Mouse (Mus musculus) MN1 (cell line): Measurements from ENCODE around the gene Prss48.

Experiments used
- DNase-seq: peaks from one replicate; pipeline ENCODE4 v3.0.0-alpha.2; 2016; ENCODE audit warnings: low spot score

Gene Prss48

DNA sequence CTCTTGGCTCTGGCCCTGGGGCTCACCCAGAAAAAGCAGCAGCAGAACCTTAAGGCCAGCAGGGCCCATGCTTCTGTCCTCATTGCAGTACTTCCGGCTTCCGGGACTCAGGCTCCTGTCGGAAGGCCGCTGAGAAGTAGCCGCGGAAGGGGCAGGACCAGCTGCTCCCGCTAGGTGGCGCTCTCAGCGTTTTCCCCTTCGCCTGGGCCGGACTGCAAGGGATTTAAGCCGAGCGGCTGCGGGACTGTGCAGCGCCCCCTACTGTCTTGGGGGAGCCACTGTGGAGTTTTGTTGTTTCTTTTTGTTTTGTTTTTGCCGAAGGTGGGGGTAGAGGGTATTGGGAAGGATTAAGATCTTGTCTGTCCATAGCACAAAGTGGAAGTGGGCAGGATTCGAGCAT lies at the start of gene Prss48:
Prss48 (minus strand) TSS at position 69 of the 400 bp plus-strand sequence.
- no peak for DNase-seq

DNA sequence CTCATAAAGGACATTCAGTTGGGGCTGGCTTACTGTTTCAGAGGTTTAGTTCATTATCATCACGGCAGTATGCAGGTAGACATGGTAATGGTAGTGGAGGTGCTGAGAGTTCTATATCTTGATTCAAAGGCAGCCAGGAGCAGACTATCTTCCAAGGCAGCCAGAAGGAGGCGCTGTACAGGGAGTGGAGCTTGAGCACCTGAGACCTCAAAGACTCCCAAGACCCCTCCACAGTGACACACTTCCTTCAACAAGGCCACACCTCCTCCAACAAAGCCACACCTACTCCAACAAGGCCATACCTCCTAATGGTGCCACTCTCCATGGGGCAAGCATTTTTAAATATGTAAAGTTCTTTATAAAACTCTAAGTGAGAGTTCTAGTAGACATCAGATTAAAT lies 46.8 kb upstream of the Prss48 start:
- DNase-seq: no peak

DNA sequence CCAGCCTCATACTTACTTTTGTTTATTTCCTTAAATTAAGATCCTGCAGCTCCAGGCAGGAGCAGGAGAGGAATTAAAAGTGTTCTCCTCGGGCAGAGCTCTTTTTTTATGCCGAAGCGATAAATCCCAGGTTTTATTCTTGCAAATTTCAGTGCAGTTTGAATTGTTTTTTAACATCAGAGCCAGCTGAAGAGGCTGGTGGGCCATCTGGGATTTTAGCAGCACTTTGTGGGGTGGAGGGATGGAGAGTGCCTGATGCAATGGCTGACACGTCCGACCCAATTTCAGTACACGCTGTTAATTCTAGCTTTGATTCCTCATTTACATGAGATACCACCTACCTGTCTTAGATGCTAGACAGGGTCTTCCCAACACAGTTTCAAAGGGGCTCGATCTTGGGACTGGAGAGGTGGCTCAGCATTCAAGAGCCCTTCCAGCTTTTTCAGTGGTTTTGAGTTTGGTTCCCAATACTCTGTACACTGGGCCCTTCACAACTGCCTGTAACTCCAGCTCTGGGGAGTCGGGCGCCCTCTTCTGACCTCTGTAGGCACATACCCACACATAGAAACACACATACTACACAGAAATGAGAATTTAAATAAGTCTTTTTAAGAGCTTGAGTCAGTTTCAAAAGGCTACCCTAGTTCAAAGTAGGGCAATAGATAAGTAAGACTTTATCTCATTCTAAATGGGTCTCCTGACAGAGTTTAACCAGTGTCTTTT lies 45.6 kb upstream of the Prss48 start:
- no peak for DNase-seq

GRCm38 (mm10) chr3:86040286-86041201 lies 38.3 kb upstream of the Prss48 start:
- no peak for DNase-seq

- no peak for DNase-seq
Measured at GRCm38 (mm10) chr3:86038648-86039047, 36.4 kb upstream of the Prss48 start.

GRCm38 (mm10) chr3:86037926-86038484 lies 35.7 kb upstream of the Prss48 start:
- no peak for DNase-seq

- DNase-seq: no peak
Measured at GRCm38 (mm10) chr3:86033455-86034090, 31.3 kb upstream of the Prss48 start.

DNA sequence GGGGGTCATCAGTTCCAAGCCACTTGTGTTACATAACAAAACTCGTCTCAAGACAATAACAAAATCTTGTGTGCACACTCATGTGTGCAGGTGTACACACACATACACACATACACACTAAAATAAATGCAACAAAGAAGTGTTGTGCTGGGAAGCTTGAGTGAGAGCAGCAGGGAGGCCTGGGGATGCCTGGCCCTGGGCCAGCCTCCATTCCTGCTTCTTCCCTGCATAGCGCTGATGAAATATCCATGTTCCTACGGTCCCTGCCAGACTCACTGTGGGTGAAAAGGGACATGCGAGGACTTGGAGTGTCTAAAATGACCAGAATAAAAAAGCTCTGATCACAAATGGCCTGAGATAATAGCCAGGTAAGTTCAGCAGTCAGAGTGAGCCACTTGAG lies 28.3 kb upstream of the Prss48 start:
- no peak for DNase-seq

GRCm38 (mm10) chr3:86028658-86029375 lies 26.5 kb upstream of the Prss48 start:
- DNase-seq: no peak

- DNase-seq: no peak
Measured at GRCm38 (mm10) chr3:86025341-86026137, 23.2 kb upstream of the Prss48 start.

- DNase-seq: no peak
Measured at GRCm38 (mm10) chr3:86024065-86024795, 21.9 kb upstream of the Prss48 start.

DNA sequence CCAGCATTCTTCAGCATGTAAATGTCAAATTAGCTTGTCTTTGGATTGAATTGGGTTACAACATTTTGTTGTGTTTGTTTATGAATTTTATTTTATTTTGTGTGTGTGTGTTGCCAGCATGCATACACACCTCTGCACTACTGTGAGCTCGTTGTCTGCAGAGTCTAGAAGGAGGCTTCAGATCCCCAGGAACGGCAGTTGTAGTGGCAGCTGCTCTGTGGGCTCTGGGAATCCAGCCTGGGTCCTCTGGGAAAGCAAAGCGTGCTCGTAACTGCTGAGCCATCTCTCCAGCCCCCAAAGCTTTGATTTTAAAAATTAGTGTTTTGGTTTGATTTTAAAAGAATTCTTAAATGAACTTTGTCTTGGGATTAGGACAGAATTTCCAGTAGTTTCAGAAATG lies 19.4 kb upstream of the Prss48 start:
- DNase-seq: no peak

DNA sequence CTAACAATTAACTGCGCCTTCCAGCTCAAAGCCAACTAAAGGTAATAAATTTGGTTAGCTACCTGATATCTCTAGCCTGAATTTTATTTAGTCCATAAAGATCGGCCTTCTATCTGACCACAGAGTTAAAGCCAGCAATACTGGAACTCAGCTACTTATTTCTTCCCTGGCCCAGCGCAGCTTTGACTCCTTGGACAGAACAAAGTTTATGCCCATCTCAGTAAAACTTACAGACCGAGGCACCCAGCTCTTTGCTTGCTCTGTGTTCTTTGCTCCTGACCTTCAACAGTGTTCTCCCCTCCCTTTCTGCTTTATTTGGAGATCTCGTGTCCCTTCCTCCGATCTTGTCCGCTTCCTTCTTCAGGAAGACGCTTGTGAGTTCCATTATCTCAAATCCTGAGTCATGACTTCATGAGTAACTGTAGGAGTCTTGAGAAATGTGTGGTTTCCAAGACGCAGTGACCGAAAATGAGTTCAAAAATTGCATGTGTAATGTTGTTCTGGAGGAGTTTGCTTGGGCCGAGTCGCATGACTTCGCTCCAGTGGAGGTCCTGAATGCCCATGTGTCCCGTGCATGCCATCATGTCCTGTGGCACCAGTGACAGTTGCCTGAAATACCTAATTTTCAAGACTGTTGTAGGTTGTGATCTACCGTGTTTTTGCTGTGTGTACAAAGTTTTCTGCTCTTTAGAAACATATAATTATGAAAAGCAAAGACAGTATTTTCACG lies 18.8 kb upstream of the Prss48 start:
- no peak for DNase-seq

- no peak for DNase-seq
Measured at GRCm38 (mm10) chr3:86017484-86017883, 15.2 kb upstream of the Prss48 start.

DNA sequence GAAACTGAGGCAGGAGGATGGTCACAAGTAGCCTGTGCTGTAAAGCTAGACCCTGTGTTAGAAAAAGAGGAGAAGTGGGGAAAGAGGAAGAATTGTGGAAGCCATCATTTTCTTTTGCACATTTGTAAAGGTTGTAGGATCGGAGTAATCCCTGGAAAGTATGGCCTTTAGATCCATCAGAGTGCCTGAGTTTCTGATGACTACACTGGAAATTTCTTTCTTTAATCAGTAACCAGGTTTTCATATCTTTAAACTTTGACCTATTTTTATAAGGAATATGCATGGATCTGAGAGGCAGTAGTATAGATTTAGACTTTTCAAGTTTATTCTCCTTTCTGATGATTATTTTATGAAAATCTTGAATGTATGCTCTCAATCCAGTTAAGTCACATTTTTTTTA lies 14.7 kb upstream of the Prss48 start:
- DNase-seq: no peak

- no peak for DNase-seq
Measured at GRCm38 (mm10) chr3:86013837-86014236, 11.5 kb upstream of the Prss48 start.

GRCm38 (mm10) chr3:86011833-86012232 lies 9.5 kb upstream of the Prss48 start:
- DNase-seq: no peak

GRCm38 (mm10) chr3:86011373-86011772 lies 9.1 kb upstream of the Prss48 start:
- DNase-seq: no peak

GRCm38 (mm10) chr3:86010618-86011017 lies 8.3 kb upstream of the Prss48 start:
- no peak for DNase-seq

- no peak for DNase-seq
Measured at GRCm38 (mm10) chr3:86004751-86005150, 2.5 kb upstream of the Prss48 start.
